Mouse (Mus musculus): ENCODE measurements at regions not wholly inside any gene's neighbourhood (a gene's known extent, or its start where the extent isn't known, plus 50 kb on each side); places are given as distances from the start of the nearest gene placed in this dataset.

- ATAC-seq (replicated peaks; ENCODE audit: insufficient number of reproducible peaks, low FRiP score, low TSS enrichment, poor library complexity, severe bottlenecking): no peak
Observed at GRCm38 (mm10) chr5:118374968-118375367, 129.9 kb downstream of the 2410131K14Rik start.

GRCm38 (mm10) chr5:118375916-118376315 is 130.9 kb downstream of the 2410131K14Rik start:
- ATAC-seq (replicated peaks; ENCODE audit: insufficient number of reproducible peaks, low FRiP score, low TSS enrichment, poor library complexity, severe bottlenecking): 0 out of 2 replicates have a peak, but pooled peaks have one; percentile 5

- peak; percentile 44 for ATAC-seq (replicated peaks; ENCODE audit: insufficient number of reproducible peaks, low FRiP score, low TSS enrichment, poor library complexity, severe bottlenecking)
Observed at GRCm38 (mm10) chr5:118376478-118376877, 131.5 kb downstream of the 2410131K14Rik start.

GRCm38 (mm10) chr5:118377402-118377848 is 132.4 kb downstream of the 2410131K14Rik start:
- ATAC-seq (replicated peaks; ENCODE audit: insufficient number of reproducible peaks, low FRiP score, low TSS enrichment, poor library complexity, severe bottlenecking): no peak

- ATAC-seq (replicated peaks; ENCODE audit: insufficient number of reproducible peaks, low FRiP score, low TSS enrichment, poor library complexity, severe bottlenecking): no peak
Observed at GRCm38 (mm10) chr5:118379245-118380051, 134.4 kb downstream of the 2410131K14Rik start.

GRCm38 (mm10) chr5:118380052-118380421 is 135.0 kb downstream of the 2410131K14Rik start:
- ATAC-seq (replicated peaks; ENCODE audit: insufficient number of reproducible peaks, low FRiP score, low TSS enrichment, poor library complexity, severe bottlenecking): no peak

DNA sequence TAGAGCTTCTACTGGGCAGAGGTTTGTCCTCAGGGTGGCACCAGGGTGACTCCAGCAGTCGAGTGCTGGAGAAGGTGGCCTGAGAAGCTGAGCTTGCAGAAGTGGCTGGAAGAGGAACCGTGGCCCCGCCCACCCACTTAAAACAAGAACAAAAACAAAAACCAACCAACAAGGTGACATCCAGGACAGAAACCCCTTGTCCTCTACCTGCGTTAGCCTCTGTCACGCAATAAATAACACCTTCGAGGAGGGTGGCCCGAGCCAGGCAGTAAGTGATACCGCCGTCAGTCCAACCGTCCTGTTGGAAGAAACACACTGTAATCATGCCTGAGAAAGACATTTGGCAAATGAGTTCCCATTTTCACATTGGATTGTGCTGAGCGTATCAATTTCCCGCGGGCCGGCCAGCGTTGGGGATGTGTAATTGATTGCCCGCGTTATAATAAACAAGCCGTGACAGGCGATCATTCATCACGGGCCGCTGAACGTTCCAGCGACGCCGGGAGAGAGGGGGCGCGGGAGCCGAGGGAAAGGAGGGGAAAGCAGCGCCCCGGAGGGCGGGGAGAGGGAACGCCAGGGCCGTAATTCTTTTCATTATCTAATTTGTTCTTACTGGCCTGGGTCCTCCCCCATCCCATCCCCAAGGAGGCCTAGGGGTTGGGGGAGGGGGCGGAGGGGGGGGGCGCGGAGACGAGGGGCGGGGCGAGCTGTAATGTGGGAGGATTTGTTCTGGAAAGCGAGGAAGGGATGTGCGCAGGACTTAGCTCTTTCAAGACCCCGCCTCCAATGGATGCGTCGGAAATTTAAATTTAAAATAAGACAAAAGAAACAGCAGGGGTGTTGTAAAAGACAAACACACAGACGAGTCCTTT is 135.6 kb downstream of the 2410131K14Rik start:
- peak; percentile 73 for ATAC-seq (replicated peaks; ENCODE audit: insufficient number of reproducible peaks, low FRiP score, low TSS enrichment, poor library complexity, severe bottlenecking)

GRCm38 (mm10) chr5:118381294-118381675 is 136.3 kb downstream of the 2410131K14Rik start:
- peak; percentile 56 for ATAC-seq (replicated peaks; ENCODE audit: insufficient number of reproducible peaks, low FRiP score, low TSS enrichment, poor library complexity, severe bottlenecking)

- no peak for ATAC-seq (replicated peaks; ENCODE audit: insufficient number of reproducible peaks, low FRiP score, low TSS enrichment, poor library complexity, severe bottlenecking)
Observed at GRCm38 (mm10) chr5:118386126-118386525, 141.1 kb downstream of the 2410131K14Rik start.

- no peak for ATAC-seq (replicated peaks; ENCODE audit: insufficient number of reproducible peaks, low FRiP score, low TSS enrichment, poor library complexity, severe bottlenecking)
Observed at GRCm38 (mm10) chr5:118388419-118388818, 143.4 kb downstream of the 2410131K14Rik start.

GRCm38 (mm10) chr5:118390691-118391373 is 145.8 kb downstream of the 2410131K14Rik start:
- no peak for ATAC-seq (replicated peaks; ENCODE audit: insufficient number of reproducible peaks, low FRiP score, low TSS enrichment, poor library complexity, severe bottlenecking)

DNA sequence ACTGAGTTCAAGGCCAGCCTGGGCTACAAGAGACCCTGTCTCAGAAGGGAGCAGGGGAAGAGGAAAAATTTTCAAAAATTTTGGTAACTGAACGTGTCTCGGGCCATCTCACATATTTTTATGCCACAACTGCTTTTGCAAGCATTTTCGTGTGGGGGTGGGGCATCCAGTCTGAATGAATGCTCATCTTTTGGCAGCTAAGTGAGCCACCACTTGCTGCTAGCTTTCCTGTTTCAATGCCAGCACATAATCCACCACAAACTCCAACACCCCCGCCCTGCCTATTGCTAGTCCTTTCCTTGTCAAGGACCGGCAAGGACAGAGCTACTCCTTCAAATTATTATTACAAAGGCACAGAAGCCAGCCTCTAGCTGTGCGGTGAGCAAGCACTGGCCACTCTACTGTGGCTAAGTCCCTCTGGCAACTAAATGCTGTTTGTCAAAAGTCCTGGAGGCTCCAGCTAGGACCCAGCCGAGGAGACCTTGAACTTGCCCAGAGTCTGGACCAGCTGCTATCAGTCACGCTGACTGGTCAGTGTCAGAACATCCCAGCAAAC is 148.0 kb downstream of the 2410131K14Rik start:
- ATAC-seq (replicated peaks; ENCODE audit: insufficient number of reproducible peaks, low FRiP score, low TSS enrichment, poor library complexity, severe bottlenecking): no peak

GRCm38 (mm10) chr5:118394051-118394450 is 149.0 kb downstream of the 2410131K14Rik start:
- ATAC-seq (replicated peaks; ENCODE audit: insufficient number of reproducible peaks, low FRiP score, low TSS enrichment, poor library complexity, severe bottlenecking): no peak

- ATAC-seq (replicated peaks; ENCODE audit: insufficient number of reproducible peaks, low FRiP score, low TSS enrichment, poor library complexity, severe bottlenecking): no peak
Observed at GRCm38 (mm10) chr5:118396004-118396725, 151.1 kb downstream of the 2410131K14Rik start.

DNA sequence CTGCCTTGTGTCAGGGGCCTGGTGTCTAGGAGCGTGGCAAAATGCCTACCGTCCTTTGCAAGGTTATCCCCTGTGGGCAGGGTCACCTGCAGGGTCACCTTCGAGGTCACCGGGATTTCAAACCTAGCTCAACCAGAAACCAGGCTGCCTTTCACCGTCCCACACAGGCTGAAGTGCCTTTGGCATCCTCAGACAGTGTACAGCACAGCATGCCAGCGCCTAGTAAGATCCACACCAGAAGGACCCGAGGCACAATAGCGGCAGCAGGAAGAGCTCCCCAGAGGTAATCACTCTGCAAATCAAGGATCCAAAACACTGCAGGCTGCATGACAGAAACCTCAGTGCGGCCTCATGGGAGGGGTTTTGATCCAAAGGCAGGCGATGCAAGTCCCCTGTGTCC is 155.9 kb downstream of the 2410131K14Rik start:
- ATAC-seq (replicated peaks; ENCODE audit: insufficient number of reproducible peaks, low FRiP score, low TSS enrichment, poor library complexity, severe bottlenecking): no peak

GRCm38 (mm10) chr5:118404398-118404797 is 156.1 kb upstream of the Med13l start:
- peak; percentile 93 for ATAC-seq (replicated peaks; ENCODE audit: insufficient number of reproducible peaks, low FRiP score, low TSS enrichment, poor library complexity, severe bottlenecking)

DNA sequence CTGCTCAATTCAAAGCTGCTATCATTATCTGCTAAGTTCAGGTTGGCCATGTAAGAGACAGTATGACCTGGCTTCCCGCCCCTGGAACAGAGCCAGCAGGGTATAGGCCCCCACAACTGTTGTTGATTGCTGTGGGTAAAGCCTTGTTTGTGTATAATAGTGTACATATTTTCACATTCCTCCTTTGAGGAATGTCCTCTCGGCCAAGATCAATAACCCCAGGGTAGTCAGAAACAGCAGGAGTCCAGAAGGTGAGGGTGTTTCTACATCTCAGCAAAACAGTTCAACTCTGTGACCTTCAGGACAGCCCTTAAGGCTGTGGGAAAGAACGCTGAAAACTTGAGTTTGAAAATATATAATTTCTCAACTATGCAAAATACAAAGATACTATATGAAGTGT is 155.1 kb upstream of the Med13l start:
- no peak for ATAC-seq (replicated peaks; ENCODE audit: insufficient number of reproducible peaks, low FRiP score, low TSS enrichment, poor library complexity, severe bottlenecking)

GRCm38 (mm10) chr5:118407451-118407850 is 153.0 kb upstream of the Med13l start:
- no peak for ATAC-seq (replicated peaks; ENCODE audit: insufficient number of reproducible peaks, low FRiP score, low TSS enrichment, poor library complexity, severe bottlenecking)
